Mouse (Mus musculus): ENCODE measurements around the gene Folr2. TPM values are rescaled to one million over a fixed set of nuclear protein-coding genes. Genes with fewer than 3 reads are reported as not detected.
A peak's percentile ranks its signal among the peaks of the same experiment; 100 is the strongest.

The Folr2 gene
- total RNA-seq (2017) = not detected in 2 replicates

- ATAC-seq (ENCODE audit: extremely low read depth, insufficient number of reproducible peaks, low FRiP score, poor library complexity, severe bottlenecking) = no peak
Observed at GRCm38 (mm10) chr7:101857094-101857493, at the start of gene Folr2. Gene Folr2, minus strand, starts transcription at chr7:101857194.

DNA sequence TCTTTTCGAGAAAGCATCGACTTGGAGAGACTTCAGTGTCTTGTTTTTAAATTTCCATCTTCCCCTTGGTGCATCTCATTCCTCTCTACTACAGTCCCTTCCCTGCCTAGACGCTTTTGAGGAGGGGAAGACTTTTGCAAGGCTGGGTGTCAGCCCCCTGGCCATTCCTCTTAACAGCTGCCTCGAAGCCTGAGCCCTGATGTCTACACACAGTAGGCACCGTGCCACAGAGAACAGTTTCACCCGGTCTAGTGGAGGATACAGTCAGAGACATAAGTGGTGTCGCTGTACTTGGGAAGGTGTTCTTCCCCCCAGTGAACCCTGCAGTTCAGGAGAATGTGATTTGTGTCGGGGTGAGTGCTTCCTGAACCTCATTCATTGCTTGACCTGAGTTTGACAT lies 49.7 kb upstream of the Folr2 start:
- ATAC-seq (ENCODE audit: extremely low read depth, insufficient number of reproducible peaks, low FRiP score, poor library complexity, severe bottlenecking) = no peak

- ATAC-seq (ENCODE audit: extremely low read depth, insufficient number of reproducible peaks, low FRiP score, poor library complexity, severe bottlenecking) = no peak
Observed at GRCm38 (mm10) chr7:101906287-101906681, 49.3 kb upstream of the Folr2 start, which contains the start of gene Tomt. Gene Tomt, minus strand, starts transcription at chr7:101906359.

GRCm38 (mm10) chr7:101905561-101906286 lies 48.7 kb upstream of the Folr2 start, which contains the start of gene Lamtor1:
Gene Lamtor1, plus strand, starts transcription at chr7:101905904.
- ATAC-seq (ENCODE audit: extremely low read depth, insufficient number of reproducible peaks, low FRiP score, poor library complexity, severe bottlenecking) = peak; percentile 94

- no peak for ATAC-seq (ENCODE audit: extremely low read depth, insufficient number of reproducible peaks, low FRiP score, poor library complexity, severe bottlenecking)
Observed at GRCm38 (mm10) chr7:101902846-101903245, 45.9 kb upstream of the Folr2 start.

DNA sequence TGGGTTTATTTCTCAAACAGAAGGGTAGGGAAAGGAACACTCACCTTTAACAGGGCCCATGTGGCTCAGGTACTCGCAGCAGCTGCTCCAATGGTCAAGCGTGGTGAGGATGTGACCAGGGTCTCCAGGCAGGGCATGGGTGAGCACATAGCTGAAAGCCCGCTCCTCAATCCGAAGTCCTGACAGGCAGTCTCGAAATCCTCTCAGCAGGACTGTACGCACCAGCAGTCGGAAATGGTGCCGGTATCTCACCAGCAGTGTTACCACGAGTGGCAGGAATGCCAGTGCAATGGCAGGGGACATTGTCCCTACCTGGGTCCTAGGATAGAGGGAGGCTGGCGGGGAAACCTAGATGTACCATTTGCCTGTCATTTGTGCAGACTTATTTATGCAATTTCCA lies 45.0 kb upstream of the Folr2 start:
- ATAC-seq (ENCODE audit: extremely low read depth, insufficient number of reproducible peaks, low FRiP score, poor library complexity, severe bottlenecking) = no peak

DNA sequence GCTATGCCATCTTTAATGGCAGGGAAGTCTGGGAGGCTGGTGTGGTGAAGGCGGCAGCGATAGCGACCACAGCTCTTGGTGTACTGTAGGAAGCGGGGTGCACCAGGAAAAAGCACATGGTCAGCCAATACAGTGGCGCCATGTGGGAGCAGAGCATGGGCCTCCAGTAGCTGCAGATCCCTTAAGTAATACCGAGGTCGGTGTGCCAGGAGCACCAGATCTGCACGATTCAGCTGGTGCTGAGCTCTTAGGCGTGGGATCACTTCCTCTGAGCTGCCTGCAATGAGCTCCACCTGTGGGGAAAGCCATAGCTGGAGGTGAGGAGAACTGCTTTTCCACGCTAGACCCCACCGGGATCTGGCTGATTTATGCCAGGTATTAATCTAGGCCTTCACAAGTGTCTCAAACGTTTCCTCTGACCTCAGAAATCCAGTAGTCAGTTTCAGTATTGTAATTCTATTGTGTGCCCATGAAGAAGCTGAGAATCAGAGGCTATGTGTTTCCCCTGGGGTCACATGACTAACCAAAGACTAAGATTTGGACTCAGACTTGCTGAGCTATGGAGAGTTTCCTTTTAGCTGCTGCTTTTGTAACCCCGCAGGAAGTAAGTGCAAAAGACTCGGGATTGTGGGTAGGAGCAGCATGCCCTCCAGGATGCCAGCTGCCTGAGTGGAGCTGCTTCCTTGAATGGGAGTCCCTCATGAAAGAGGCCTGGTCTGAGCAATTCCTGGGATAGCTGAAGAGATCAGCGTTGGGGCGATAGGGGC lies 43.5 kb upstream of the Folr2 start:
- ATAC-seq (ENCODE audit: extremely low read depth, insufficient number of reproducible peaks, low FRiP score, poor library complexity, severe bottlenecking) = no peak

DNA sequence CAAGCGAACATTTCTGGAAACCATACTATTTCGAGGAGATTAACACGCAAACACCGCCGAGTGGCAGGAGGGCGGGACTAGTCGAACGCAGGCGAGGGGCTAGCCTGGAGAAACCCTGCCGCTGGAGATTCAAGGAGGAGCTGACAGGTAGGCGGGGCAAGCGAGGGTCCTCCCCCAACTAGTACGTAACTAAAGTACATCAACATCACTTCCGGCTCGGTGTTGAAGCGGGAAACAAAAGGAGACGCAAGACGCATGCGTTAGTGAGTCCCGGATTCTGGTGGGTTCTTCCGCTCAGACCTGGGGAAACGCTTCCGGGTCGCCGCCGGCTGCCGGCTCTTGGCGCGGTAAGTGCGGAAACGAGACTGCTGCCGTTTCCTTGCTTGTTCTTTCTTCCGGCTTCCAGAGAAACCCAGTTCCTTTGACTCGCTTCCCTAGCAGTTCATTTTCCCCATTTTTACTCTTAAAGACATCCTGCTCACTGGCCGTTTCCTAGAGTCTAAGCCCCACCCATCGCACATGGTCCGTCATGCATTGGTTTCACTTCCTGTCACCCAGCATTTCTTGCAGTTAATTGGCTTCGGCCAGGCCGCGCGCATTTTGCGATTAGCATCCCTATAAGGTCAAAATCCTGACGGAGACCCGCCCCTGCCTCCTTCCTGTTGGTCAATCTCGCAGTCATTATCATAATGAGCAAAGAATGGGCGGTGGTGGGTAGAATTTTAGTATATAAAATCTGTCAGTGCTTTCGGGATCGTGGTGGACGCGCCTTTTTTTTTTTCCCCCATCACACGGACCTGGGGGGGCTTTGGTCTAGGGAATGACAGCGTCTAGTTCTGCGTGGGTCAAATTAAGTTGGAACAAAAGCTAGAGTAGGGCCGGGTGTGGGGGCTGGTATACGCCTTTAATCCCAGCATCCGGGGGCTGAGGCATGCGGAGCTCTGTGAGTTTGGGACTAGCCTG lies 39.4 kb upstream of the Folr2 start:
- ATAC-seq (ENCODE audit: extremely low read depth, insufficient number of reproducible peaks, low FRiP score, poor library complexity, severe bottlenecking) = peak; percentile 94

DNA sequence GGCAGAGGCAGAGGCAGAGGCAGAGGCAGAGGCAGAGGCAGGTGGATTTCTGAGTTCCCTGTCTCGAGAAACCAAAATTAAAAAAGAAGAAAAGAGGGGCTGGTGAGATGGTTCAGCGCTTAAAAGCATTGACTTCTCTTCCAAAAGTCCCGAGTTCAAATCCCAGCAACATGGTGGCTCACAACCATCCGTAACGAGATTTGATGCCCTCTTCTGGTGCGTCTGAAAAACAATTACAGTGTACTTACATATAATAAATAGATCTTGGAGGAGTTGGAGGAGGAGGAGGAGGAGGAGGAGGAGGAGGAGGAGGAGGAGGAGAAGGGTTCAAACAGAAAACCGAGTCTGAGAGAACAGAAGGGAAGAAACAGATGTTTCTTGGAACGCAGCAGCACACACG lies 38.7 kb upstream of the Folr2 start:
- ATAC-seq (ENCODE audit: extremely low read depth, insufficient number of reproducible peaks, low FRiP score, poor library complexity, severe bottlenecking) = no peak

DNA sequence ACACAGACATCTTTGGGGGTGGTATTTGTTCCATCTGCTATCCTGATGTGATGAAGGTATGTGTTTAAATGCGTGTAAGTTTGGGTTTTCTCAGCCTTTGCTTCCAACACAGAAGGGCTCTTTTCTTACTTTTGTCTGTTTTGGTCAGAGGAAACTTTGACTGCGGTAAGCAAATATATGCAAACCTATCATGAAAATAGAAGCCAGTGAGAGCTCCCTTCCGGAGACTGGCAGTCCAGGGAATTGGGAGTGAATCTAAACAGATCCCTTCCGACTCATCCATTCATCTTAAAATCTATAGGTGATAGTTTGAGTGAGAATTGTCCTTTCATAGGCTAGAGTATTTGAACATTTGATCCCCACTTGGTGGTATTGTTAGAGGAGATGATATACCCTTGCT lies 31.5 kb upstream of the Folr2 start:
- ATAC-seq (ENCODE audit: extremely low read depth, insufficient number of reproducible peaks, low FRiP score, poor library complexity, severe bottlenecking) = no peak

DNA sequence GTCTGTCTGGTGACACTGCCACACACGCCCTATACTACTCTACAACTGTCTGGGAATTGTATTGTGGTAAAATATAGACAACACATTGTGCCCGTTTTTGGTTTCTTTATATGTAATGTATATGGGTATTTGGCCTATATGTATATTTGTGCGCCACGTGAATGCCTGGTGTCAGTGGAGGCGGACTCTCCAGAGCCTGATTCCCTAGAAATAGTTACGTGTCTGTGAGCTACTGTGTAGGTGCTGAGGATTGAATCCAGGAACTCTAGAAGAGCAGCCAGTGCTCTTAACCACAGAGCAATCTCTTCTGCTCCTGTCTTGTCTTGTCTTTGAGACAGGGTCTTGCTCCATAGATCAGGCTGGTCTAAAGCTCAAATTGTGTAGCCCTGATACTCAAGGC lies 29.3 kb upstream of the Folr2 start:
- no peak for ATAC-seq (ENCODE audit: extremely low read depth, insufficient number of reproducible peaks, low FRiP score, poor library complexity, severe bottlenecking)

DNA sequence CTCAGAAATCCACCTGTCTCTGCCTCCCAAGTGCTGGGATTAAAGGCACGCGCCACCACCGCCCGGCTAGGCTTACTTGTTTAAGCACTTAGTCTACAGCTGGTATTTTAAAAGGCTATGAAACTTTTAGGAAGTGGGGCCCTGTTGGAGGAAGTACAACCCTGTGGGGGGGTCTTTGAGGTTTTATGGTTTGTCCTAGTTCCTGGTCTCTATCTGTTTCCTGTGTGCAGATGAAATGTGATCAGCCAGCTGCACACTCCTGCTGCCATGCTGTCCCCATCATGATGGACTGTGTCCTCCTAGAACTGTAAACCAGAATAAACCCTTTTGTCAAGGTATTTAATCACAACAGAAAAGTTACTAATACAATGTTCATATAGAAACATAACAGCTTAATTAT lies 27.2 kb upstream of the Folr2 start:
- no peak for ATAC-seq (ENCODE audit: extremely low read depth, insufficient number of reproducible peaks, low FRiP score, poor library complexity, severe bottlenecking)

DNA sequence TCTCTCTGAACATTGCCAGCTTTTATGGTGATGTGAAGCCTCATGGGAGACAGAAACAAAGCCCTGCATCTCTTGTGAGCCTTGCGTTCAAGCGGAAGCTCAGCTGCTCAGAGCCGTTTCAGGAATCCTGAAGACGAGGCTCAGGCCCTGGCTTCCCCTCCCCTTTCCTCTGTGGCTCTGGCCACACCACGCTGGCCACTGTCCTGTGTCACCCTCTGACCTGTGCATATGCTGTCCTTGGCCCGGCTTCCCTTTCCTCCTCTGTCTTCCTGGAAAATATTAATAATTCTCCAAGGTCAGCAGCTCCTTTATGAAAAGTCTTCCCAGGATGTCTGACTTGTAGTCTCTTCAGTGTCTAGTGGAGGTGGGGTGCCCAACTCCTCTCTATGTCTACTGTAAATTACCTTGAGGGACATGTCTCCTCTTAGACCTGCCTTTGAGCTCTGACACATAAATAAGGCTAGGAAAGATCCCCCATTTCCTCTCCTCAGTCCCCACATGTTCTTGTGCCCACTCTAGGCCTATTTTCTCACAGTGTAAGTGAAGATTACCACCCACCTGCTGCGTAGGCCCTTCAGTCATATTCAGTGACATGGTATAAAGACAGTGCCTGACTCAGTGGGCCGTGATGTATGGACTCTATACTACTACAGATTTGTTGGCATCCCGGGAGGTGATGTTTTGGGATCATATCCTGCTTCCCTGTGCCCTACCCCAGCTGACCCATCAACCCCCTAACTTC lies 25.6 kb upstream of the Folr2 start:
- no peak for ATAC-seq (ENCODE audit: extremely low read depth, insufficient number of reproducible peaks, low FRiP score, poor library complexity, severe bottlenecking)

DNA sequence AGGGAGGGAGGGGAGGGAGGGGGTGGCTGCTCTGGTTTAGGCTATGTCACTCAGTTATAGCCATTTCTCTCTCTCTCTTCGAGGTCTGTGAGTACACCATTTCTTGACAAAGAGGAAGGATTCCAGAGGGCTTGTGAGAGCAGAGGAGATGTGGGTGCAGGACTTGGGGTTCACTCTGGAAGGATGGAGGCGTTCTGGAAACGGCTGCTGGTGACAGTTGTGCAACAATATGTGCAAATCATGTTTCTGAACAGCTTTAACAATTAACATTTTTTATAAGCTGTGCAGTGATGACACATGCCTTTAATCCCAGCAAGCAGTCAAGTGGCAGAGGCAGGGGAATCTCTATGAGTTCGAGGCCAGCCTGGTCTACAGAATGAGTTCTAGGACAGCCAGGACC lies 23.9 kb upstream of the Folr2 start:
- ATAC-seq (ENCODE audit: extremely low read depth, insufficient number of reproducible peaks, low FRiP score, poor library complexity, severe bottlenecking) = no peak

GRCm38 (mm10) chr7:101875978-101876377 lies 19.0 kb upstream of the Folr2 start:
- ATAC-seq (ENCODE audit: extremely low read depth, insufficient number of reproducible peaks, low FRiP score, poor library complexity, severe bottlenecking) = no peak

DNA sequence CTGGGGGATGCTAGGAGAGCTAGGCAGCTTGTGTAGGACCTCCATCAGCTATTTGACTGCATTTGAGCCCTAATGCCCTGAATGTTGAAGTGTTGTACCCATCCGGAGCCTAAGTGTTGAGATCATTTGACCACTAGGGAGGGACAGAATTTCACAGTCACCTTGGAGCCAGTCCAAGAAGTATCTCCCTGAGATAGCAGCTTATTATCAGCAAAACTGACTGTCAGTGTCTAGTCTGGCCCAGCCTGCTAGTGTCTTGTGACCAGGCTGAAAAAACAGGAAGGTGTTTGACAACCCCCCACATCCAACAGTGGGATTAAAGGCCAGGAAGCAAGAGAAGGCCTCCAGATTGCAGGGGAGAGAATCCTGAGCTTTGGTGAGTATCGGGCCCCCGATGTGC lies 14.3 kb upstream of the Folr2 start:
- ATAC-seq (ENCODE audit: extremely low read depth, insufficient number of reproducible peaks, low FRiP score, poor library complexity, severe bottlenecking) = no peak

- ATAC-seq (ENCODE audit: extremely low read depth, insufficient number of reproducible peaks, low FRiP score, poor library complexity, severe bottlenecking) = no peak
Observed at GRCm38 (mm10) chr7:101870629-101871028, 13.6 kb upstream of the Folr2 start, which contains the start of gene Folr1. Gene Folr1, minus strand, starts transcription at chr7:101870788.

- no peak for ATAC-seq (ENCODE audit: extremely low read depth, insufficient number of reproducible peaks, low FRiP score, poor library complexity, severe bottlenecking)
Observed at GRCm38 (mm10) chr7:101869163-101869500, 12.1 kb upstream of the Folr2 start.

All from neutrophil, adult 5-6 weeks (primary cell).